Mouse (Mus musculus) layer of hippocampus, postnatal 10 days (tissue): Measurements from ENCODE around the gene Mfsd4b3. TPM values are rescaled to one million over a fixed set of nuclear protein-coding genes. Genes with fewer than 3 reads are reported as not detected.
"Not testable (repeated sequence)": the region's sequence is repeated elsewhere in the genome, so short reads cannot be mapped to it uniquely, and the experiment has no call there.

Experiments
- DNase-seq, 2 experiments: peaks; one replicate each; pipeline ENCODE4 v3.0.0; 2021; ENCODE audit warnings: low spot score in 2 of 2
- long read RNA-seq: library from polyadenylated mRNA; stranded (forward); transcript quantifications from one replicate; pipeline ENCODE4 v2.0.0, GENCODE M21; 2023
- total RNA-seq, 2 experiments: library from RNA; stranded (reverse); gene quantifications; 2 replicates each; pipeline ENCODE4 v1.2.3; 2021

Gene Mfsd4b3
- total RNA-seq, result under 1 TPM in 1 of 2 experiments, not detected in 1; 0.30 TPM
- long read RNA-seq, result 0 reads

- DNase-seq, result peak; percentile 94 to 95
These were observed at the start of gene Mfsd4b3 for GRCm38 (mm10) chr10:39959761-39960440. Gene Mfsd4b3 (minus strand): TSS chr10:39960153.

GRCm38 (mm10) chr10:40009591-40009990 lies 49.6 kb upstream of the Mfsd4b3 start:
- no peak for DNase-seq

- DNase-seq, result not testable (repeated sequence)
These were observed 48.9 kb upstream of the Mfsd4b3 start for GRCm38 (mm10) chr10:40008847-40009246.

- DNase-seq, result no peak
These were observed 48.0 kb upstream of the Mfsd4b3 start for GRCm38 (mm10) chr10:40007953-40008352.

GRCm38 (mm10) chr10:40006963-40007362 lies 47.0 kb upstream of the Mfsd4b3 start:
- no peak for DNase-seq

GRCm38 (mm10) chr10:40000746-40001145 lies 40.8 kb upstream of the Mfsd4b3 start:
- no peak for DNase-seq

GRCm38 (mm10) chr10:39991155-39991554 lies 31.2 kb upstream of the Mfsd4b3 start:
- no peak for DNase-seq

- no peak for DNase-seq
These were observed 26.5 kb upstream of the Mfsd4b3 start, which contains the start of gene Mfsd4b5 for GRCm38 (mm10) chr10:39986466-39986865. Gene Mfsd4b5 (minus strand): TSS chr10:39986646.

- DNase-seq, result no peak
These were observed 22.7 kb upstream of the Mfsd4b3 start for GRCm38 (mm10) chr10:39982604-39983003.

- no peak for DNase-seq
These were observed 18.3 kb upstream of the Mfsd4b3 start for GRCm38 (mm10) chr10:39978231-39978630.

- no peak for DNase-seq
These were observed 17.4 kb upstream of the Mfsd4b3 start for GRCm38 (mm10) chr10:39977346-39977745.

- no peak for DNase-seq
These were observed 15.8 kb upstream of the Mfsd4b3 start for GRCm38 (mm10) chr10:39975771-39976170.

- no peak for DNase-seq
These were observed 15.0 kb upstream of the Mfsd4b3 start for GRCm38 (mm10) chr10:39974982-39975381.

- DNase-seq, result no peak
These were observed 7.6 kb upstream of the Mfsd4b3 start for GRCm38 (mm10) chr10:39967512-39967911.

GRCm38 (mm10) chr10:39961906-39962305 lies 2.0 kb upstream of the Mfsd4b3 start:
- no peak for DNase-seq

GRCm38 (mm10) chr10:39960441-39960822 lies 479 bp upstream of the Mfsd4b3 start:
- no peak for DNase-seq

- DNase-seq, result no peak
These were observed 1.7 kb downstream of the Mfsd4b3 start for GRCm38 (mm10) chr10:39958266-39958665.

- DNase-seq, result no peak
These were observed 3.5 kb downstream of the Mfsd4b3 start for GRCm38 (mm10) chr10:39956340-39956878.

- DNase-seq, result no peak
These were observed 4.8 kb downstream of the Mfsd4b3 start for GRCm38 (mm10) chr10:39955163-39955562.

- no peak for DNase-seq
These were observed 10.5 kb downstream of the Mfsd4b3 start for GRCm38 (mm10) chr10:39949377-39949954.

- DNase-seq, result not testable (repeated sequence)
These were observed 12.8 kb downstream of the Mfsd4b3 start for GRCm38 (mm10) chr10:39947195-39947594.

GRCm38 (mm10) chr10:39936553-39936952 lies 23.4 kb downstream of the Mfsd4b3 start:
- DNase-seq, result no peak
